Mouse (Mus musculus) adrenal gland, postnatal 0 days (tissue): ENCODE measurements around the gene Tpmt. TPM values are rescaled to one million over a fixed set of nuclear protein-coding genes. Genes with fewer than 3 reads are reported as not detected.

Source experiments
- polyA plus RNA-seq: library from polyadenylated mRNA; unstranded; fragments of >200 nt; fragmentation: Nextera tagmentation; extraction: Ambion mirVana; gene quantifications from 2 replicates; pipeline ENCODE4 v1.2.1, GENCODE M21; 2015

Tpmt gene
- 10.8 and 13.0 TPM in 2 replicates for polyA plus RNA-seq

DNA sequence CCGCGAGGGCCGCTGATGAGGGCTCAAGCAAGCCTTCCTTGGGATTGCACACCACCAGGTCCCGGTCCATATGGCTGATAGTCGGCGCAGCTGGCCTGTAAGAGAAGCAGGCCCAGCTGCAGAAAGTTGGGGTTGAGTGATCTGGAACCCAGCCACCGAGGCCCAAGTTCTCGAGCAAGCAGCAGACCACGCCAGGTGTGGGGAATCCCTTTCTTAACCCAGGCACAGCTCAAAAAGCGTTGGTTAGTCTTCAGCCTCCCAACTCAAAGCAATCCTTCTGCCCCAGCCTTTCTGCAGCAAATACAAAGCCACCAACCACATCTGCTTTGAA lies at the start of gene Tpmt:
TSS of gene Tpmt (minus strand) at position 121 of the 331 bp plus-strand sequence.

DNA sequence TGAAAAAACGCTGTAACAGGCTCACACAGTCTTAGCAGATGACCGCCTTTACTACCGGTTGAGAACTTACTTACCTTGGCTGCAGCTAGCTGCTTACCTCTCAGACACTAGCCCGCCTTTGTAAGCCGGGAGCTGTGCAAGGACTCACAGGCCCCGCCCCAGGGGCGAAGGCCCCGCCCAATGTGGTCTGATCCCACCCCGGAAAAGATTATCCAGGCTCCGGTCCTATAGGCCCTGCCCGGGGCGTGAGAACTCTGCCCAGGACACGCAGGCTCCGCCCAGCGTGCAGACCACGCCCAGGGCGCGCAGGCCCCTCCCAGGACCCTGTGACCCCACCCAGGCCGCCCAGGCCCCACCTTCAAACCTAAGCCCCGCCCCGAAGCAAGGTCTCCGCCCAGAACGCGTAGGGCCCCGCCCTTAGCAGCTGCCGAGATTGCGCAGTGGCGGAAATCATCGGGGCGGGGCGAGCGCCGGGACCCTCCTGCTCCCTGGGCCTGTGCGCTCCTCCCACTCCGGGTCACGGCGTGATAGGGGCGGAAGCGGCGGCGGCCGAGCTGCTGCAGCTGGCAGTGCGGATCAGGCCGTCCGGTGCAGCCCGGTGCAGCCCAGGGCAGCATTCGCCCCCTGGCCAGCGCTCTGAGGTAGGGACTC lies 1.4 kb downstream of the Tpmt start, which contains the start of gene Kdm1b:
TSS of gene Kdm1b (plus strand) at position 470 of the 651 bp plus-strand sequence.

DNA sequence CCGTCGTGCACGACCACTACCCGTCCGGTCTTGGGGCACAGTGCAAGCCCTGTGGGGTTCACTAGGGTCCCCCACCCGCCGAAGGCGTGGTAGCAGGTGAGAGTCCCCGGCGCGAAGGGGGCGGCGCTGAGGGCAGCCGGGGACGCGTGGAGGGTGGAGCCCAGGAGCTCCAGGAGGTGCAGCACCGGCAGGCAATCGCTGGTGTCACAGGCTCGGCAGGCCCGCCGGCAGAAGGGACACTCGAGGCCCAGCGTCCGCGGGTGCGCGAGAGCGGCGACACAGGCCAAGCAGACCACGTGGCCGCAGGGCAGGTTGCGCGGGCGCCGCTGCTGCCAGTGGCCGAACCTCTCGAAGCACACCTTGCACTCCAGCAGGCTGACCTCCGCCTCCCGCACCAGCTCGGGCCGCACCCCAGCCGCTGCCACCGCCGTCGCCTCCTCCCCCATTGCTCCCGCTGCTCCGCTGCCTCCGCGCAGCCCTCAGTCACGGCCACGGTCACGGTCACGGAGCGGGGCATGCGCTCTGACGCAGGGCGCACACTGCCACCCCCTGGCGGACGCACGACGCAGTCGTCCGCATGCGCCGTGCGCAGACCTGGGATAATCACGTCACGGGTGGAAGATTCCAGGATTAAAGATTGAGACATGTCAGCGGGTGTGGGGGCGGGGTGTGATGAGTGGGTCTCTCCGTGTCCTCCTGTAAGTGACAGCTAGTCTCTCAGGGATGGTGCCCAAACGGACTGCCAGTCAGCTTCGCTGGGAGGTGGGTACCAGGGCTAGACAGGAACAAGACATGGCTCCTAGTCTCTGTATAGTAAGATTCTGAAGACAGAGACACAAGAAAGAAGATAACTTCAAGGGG lies 30.0 kb downstream of the Tpmt start, which contains the start of gene Nhlrc1:
TSS of gene Nhlrc1 (minus strand) at position 517 of the 861 bp plus-strand sequence.

Other genes starting within 250 kb of the Tpmt start
- 13.9 and 14.6 TPM in 2 replicates for gene Kif13a, start 114.9 kb downstream of the Tpmt start, polyA plus RNA-seq
- gene Nhlrc1, start 29.9 kb downstream of the Tpmt start, polyA plus RNA-seq: 3.1 and 4.6 TPM in 2 replicates
- gene Kdm1b, start 1.2 kb downstream of the Tpmt start, polyA plus RNA-seq: 4.0 and 5.6 TPM in 2 replicates
- 147 and 150 TPM in 2 replicates for gene Dek, start 61.5 kb upstream of the Tpmt start, polyA plus RNA-seq
- 0.76 and 1.3 TPM in 2 replicates for gene Rnf144b, start 77.9 kb upstream of the Tpmt start, polyA plus RNA-seq